Mouse (Mus musculus) left cerebral cortex, adult 2 months (tissue): ENCODE measurements at regions not wholly inside any gene's neighbourhood (a gene's known extent, or its start where the extent isn't known, plus 50 kb on each side); places are given as distances from the start of the nearest gene placed in this dataset.

Experiments used
- DNase-seq, 2 experiments: peaks; one replicate each; pipeline ENCODE4 v3.0.0; 2021 to 2022; ENCODE audit warnings: low spot score in 2 of 2, mixed read lengths in 1 of 2; ENCODE audit errors: extremely low spot score in 1 of 2
- H3K27ac ChIP-seq: fragments of 200-600 bp; 2 replicates; pipeline ENCODE4 v1.8.1; 2022
- H3K4me3 ChIP-seq: fragments of 200-600 bp; 2 replicates; pipeline ENCODE4 v1.8.1; 2022
- CTCF ChIP-seq: fragments of 200-600 bp; IDR thresholded peaks from 2 replicates; pipeline ENCODE4 v1.8.1; 2022; ENCODE audit warnings: antibody characterized with exemption, mild to moderate bottlenecking, moderate library complexity
- intact Hi-C: fragments of 180-260 bp; cut with DNase I; formaldehyde crosslinking; loops from one replicate; pipeline ENCODE4 v1.15.1; 2025

GRCm38 (mm10) chr1:73236867-73237266 lies 221.2 kb upstream of the Tnp1 start:
- no peak overlapping the region for H3K4me3 ChIP-seq
- no peak for TF ChIP-seq CTCF
- no peak overlapping the region for H3K27ac ChIP-seq
- DNase-seq: no peak
- intact Hi-C loops: no loop called here

DNA sequence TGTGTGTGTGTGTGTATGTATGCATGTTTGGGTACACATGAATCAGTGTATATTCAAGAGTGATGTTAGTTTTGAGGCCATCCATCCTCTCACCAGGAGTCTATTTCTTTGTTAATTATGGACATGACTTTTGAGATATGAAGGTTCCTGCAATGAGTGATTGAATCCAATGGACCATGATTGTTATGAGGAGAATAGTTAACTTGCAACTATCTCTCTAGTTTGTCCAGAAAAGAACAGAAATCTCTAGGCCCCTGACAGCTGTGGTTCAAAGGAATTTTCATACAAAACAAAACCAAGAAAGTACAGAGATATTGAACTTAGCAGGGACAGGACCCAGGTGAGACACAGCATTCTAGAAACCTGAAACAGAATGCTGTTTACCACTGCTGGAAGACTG lies 217.9 kb upstream of the Tnp1 start:
- H3K27ac ChIP-seq: no peak overlapping the region
- DNase-seq: no peak
- intact Hi-C loops: no loop called here
- no peak for TF ChIP-seq CTCF
- H3K4me3 ChIP-seq: no peak overlapping the region

DNA sequence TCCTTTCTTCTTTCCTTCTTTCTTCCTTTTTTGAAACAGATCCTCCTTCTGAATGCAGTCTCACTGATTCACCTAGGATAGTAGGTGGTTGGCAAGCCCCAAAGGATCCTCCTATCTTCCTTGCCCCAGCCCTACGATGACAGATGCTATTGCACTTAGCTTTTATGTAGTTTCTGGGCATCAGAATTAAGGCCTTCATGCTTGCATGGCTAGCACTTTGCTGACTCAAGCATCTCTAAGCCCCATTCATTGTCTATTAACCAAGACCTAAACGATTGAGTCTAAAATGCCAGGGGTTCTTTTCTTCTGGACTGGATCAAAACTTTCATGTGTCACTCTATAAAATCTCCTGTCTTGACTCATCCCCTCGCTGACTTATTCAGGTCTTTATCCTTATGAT lies 217.3 kb upstream of the Tnp1 start:
- no peak overlapping the region for H3K4me3 ChIP-seq
- intact Hi-C loops: no loop called here
- TF ChIP-seq CTCF: no peak

GRCm38 (mm10) chr1:73230611-73231010 lies 214.9 kb upstream of the Tnp1 start:
- H3K27ac ChIP-seq: no peak overlapping the region
- no peak overlapping the region for H3K4me3 ChIP-seq
- no peak for DNase-seq
- TF ChIP-seq CTCF: no peak
- intact Hi-C loops: no loop called here

More for the DNA sequence above, 217.3 kb upstream of the Tnp1 start:
- H3K27ac ChIP-seq: no peak overlapping the region
- DNase-seq: no peak

DNA sequence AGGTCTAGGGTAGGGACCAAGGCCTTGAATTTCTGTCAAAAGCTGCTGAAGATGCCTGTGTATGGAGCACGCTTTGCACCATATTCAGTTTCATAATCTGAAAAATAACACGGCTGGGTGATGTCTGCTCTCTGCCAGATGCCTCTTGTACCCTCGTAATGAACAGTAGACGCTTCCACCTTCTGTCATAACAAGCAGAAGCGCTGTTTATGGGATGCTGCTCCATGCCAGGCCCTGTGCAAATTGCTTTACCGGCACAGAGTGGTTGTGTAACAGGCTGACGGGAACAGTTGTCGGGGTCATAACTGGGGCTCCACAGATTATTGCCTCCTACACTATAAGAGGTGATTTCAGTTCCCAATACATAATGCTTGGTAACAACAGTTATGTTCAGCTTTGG lies 211.5 kb upstream of the Tnp1 start:
- DNase-seq: no peak
- TF ChIP-seq CTCF: no peak
- intact Hi-C loops: no loop called here

GRCm38 (mm10) chr1:73221863-73222262 lies 206.2 kb upstream of the Tnp1 start:
- no peak for DNase-seq
- H3K27ac ChIP-seq: no peak overlapping the region
- TF ChIP-seq CTCF: no peak
- intact Hi-C loops: no loop called here
- no peak overlapping the region for H3K4me3 ChIP-seq

More for the DNA sequence above, 211.5 kb upstream of the Tnp1 start:
- Histone ChIP-seq H3K27ac (no peak overlapping the region), H3K4me3 (no peak overlapping the region)

- intact Hi-C loops: no loop called here
- Histone ChIP-seq H3K27ac (no peak overlapping the region), H3K4me3 (no peak overlapping the region)
- TF ChIP-seq CTCF: no peak
- DNase-seq: no peak
These were observed 198.7 kb upstream of the Tnp1 start for GRCm38 (mm10) chr1:73214305-73214946.

- intact Hi-C loops: no loop called here
- Histone ChIP-seq H3K27ac (no peak overlapping the region), H3K4me3 (no peak overlapping the region)
- DNase-seq: no peak
- no peak for TF ChIP-seq CTCF
These were observed 191.7 kb upstream of the Tnp1 start for GRCm38 (mm10) chr1:73207421-73207820.

- intact Hi-C loops: no loop called here
- TF ChIP-seq CTCF: no peak
- Histone ChIP-seq H3K27ac (no peak overlapping the region), H3K4me3 (no peak overlapping the region)
- DNase-seq: no peak
These were observed 190.1 kb upstream of the Tnp1 start for GRCm38 (mm10) chr1:73205788-73206187.

DNA sequence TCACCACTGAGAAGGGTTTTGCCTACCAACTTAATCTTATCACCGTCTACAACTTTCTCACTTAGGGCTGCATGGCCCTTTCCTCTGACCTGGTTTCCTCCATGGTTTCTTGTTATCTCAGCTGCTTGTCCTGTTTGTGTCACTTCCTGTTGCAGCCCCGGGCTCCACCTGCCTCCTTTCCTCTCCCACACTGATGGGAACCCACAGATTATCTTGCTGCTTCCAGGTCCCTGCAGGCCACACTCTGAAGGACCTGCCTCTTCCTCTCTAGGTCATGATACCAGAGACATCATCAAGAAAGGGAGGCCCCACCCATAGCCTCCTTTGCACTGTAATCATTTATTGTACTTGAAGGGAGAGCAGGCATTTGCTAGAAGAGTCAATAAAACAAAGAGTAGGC lies 184.4 kb upstream of the Tnp1 start:
- DNase-seq: no peak
- H3K27ac ChIP-seq: no peak overlapping the region
- TF ChIP-seq CTCF: no peak
- intact Hi-C loops: no loop called here
- H3K4me3 ChIP-seq: no peak overlapping the region

- intact Hi-C loops: no loop called here
- no peak overlapping the region for H3K27ac ChIP-seq
- no peak overlapping the region for H3K4me3 ChIP-seq
These were observed 175.1 kb upstream of the Tnp1 start for GRCm38 (mm10) chr1:73190832-73191231.

GRCm38 (mm10) chr1:73188796-73189195 lies 173.1 kb upstream of the Tnp1 start:
- no peak for DNase-seq
- H3K27ac ChIP-seq: no peak overlapping the region
- no peak for TF ChIP-seq CTCF
- intact Hi-C loops: no loop called here
- no peak overlapping the region for H3K4me3 ChIP-seq

More at GRCm38 (mm10) chr1:73190832-73191231, 175.1 kb upstream of the Tnp1 start:
- TF ChIP-seq CTCF: no peak
- no peak for DNase-seq

- intact Hi-C loops: no loop called here
- no peak for TF ChIP-seq CTCF
- no peak for DNase-seq
- Histone ChIP-seq H3K27ac (no peak overlapping the region), H3K4me3 (no peak overlapping the region)
These were observed 168.8 kb upstream of the Tnp1 start for GRCm38 (mm10) chr1:73184477-73184876.
